In genomic region chr2:131128211-131128610, GRCm38 (mm10) we compare ENCODE assay signal across 8 mouse cellular contexts. TPM values are rescaled to one million over a fixed set of nuclear protein-coding genes. Genes with fewer than 3 reads are reported as not detected.
DNase-seq lines count a peak whose midpoint lies in the region; ATAC-seq and TF ChIP-seq lines count a peak whose summit lies in the region.

No protein-coding gene starts in this region.

- peak overlapping the region; percentile 87; the same call in 1 of the 2 replicates for H3K4me2 ChIP-seq in forebrain, embryonic 11.5 days (ENCODE audit: low read depth, low read length, severe bottlenecking)
- H3K4me2 ChIP-seq in forebrain, embryonic 16.5 days (ENCODE audit: low read length): no peak overlapping the region
- peak overlapping the region; percentile 72; the same call in 1 of the 2 replicates for H3K4me2 ChIP-seq in hindbrain, embryonic 11.5 days (replicated peaks; ENCODE audit: low read depth, low read length)
- H3K4me2 ChIP-seq in lung, embryonic 15.5 days: peak overlapping the region; percentile 75

- H3K27me3 ChIP-seq in forebrain, embryonic 11.5 days (ENCODE audit: control insufficient read depth, insufficient read depth, low read length): no peaks in the 10 kb centered on the region
- H3K27me3 ChIP-seq in forebrain, embryonic 16.5 days (replicated peaks; ENCODE audit: control insufficient read depth, insufficient read depth, low read length): no peaks in the 10 kb centered on the region
- peaks cover 23% of the 10 kb centered on the region for H3K27me3 ChIP-seq in G1E (ENCODE audit: insufficient read depth, low read length)
- H3K27me3 ChIP-seq in hindbrain, embryonic 11.5 days (ENCODE audit: control insufficient read depth, insufficient read depth, low read length): no peaks in the 10 kb centered on the region
- H3K27me3 ChIP-seq in lung, embryonic 15.5 days: no peaks in the 10 kb centered on the region

- no peak for TF ChIP-seq CTCF in G1E (IDR thresholded peaks at IDR 0.05; ENCODE audit: low read depth, low read length)

- H3K4me1 ChIP-seq in forebrain, embryonic 11.5 days (replicated peaks; ENCODE audit: control insufficient read depth, insufficient read depth, low read length): peaks cover 9% of the 10 kb centered on the region; the same call in 1 of the 2 replicates
- H3K4me1 ChIP-seq in forebrain, embryonic 16.5 days (replicated peaks; ENCODE audit: control insufficient read depth, insufficient read depth, low read length): peaks cover 6% of the 10 kb centered on the region
- H3K4me1 ChIP-seq in G1E (ENCODE audit: insufficient read depth, low read depth, low read length): peaks cover 75% of the 10 kb centered on the region
- H3K4me1 ChIP-seq in hindbrain, embryonic 11.5 days (replicated peaks; ENCODE audit: control insufficient read depth, insufficient read depth, low read length): peaks cover 9% of the 10 kb centered on the region; the same call in 1 of the 2 replicates
- peaks cover 27% of the 10 kb centered on the region for H3K4me1 ChIP-seq in lung, embryonic 15.5 days

- no peaks in the 10 kb centered on the region for H3K9me3 ChIP-seq in forebrain, embryonic 11.5 days (ENCODE audit: control insufficient read depth, low read length)
- H3K9me3 ChIP-seq in forebrain, embryonic 16.5 days (ENCODE audit: control insufficient read depth, low read length): no peaks in the 10 kb centered on the region
- H3K9me3 ChIP-seq in G1E (replicated peaks): no peaks in the 10 kb centered on the region
- no peaks in the 10 kb centered on the region for H3K9me3 ChIP-seq in hindbrain, embryonic 11.5 days (ENCODE audit: control insufficient read depth, low read length)
- no peaks in the 10 kb centered on the region for H3K9me3 ChIP-seq in lung, embryonic 15.5 days

- H3K4me3 ChIP-seq in forebrain, embryonic 11.5 days (ENCODE audit: low read depth, low read length): peak overlapping the region; percentile 45; the same call in 1 of the 2 replicates
- H3K4me3 ChIP-seq in forebrain, embryonic 16.5 days (replicated peaks; ENCODE audit: low read length): no peak overlapping the region
- peak overlapping the region; percentile 28; the same call in 1 of the 2 replicates for H3K4me3 ChIP-seq in G1E (ENCODE audit: low read depth, low read length)
- H3K4me3 ChIP-seq in hindbrain, embryonic 11.5 days (ENCODE audit: low read depth, low read length): peak overlapping the region; percentile 38; the same call in 1 of the 2 replicates
- peak overlapping the region; percentile 68 for H3K4me3 ChIP-seq in lung, embryonic 15.5 days

- no peaks in the 10 kb centered on the region for H3K36me3 ChIP-seq in forebrain, embryonic 11.5 days (ENCODE audit: control insufficient read depth, insufficient read depth, low read length)
- no peaks in the 10 kb centered on the region for H3K36me3 ChIP-seq in forebrain, embryonic 16.5 days (ENCODE audit: control insufficient read depth, insufficient read depth)
- no peaks in the 10 kb centered on the region for H3K36me3 ChIP-seq in G1E (replicated peaks)
- H3K36me3 ChIP-seq in hindbrain, embryonic 11.5 days (ENCODE audit: control insufficient read depth, insufficient read depth, low read length): no peaks in the 10 kb centered on the region
- no peaks in the 10 kb centered on the region for H3K36me3 ChIP-seq in lung, embryonic 15.5 days

- no peak overlapping the region for H3K27ac ChIP-seq in forebrain, embryonic 11.5 days (ENCODE audit: low read depth, low read length)
- H3K27ac ChIP-seq in forebrain, embryonic 16.5 days (ENCODE audit: low read length): no peak overlapping the region
- no peak overlapping the region for H3K27ac ChIP-seq in hindbrain, embryonic 11.5 days (ENCODE audit: low read depth, low read length)
- no peak overlapping the region for H3K27ac ChIP-seq in lung, embryonic 15.5 days

- DNase-seq in forebrain, embryonic 11.5 days (ENCODE audit: low spot score): no peak
- no peak for DNase-seq in G1E (ENCODE audit: low spot score)
- no peak for DNase-seq in hindbrain, embryonic 11.5 days (ENCODE audit: low spot score)
- no peak for DNase-seq in right cerebral cortex, postnatal 14 days
- no peak for DNase-seq in right cerebral cortex, postnatal 25 days

- H3K9ac ChIP-seq in forebrain, embryonic 11.5 days (ENCODE audit: low read length): no peak overlapping the region
- no peak overlapping the region for H3K9ac ChIP-seq in forebrain, embryonic 16.5 days (replicated peaks; ENCODE audit: low read depth, low read length)
- no peak overlapping the region for H3K9ac ChIP-seq in hindbrain, embryonic 11.5 days (ENCODE audit: low read depth, low read length)
- H3K9ac ChIP-seq in lung, embryonic 15.5 days: peak overlapping the region; percentile 69; the same call in 1 of the 2 replicates

- ATAC-seq in forebrain, embryonic 11.5 days (replicated peaks; ENCODE audit: low FRiP score): no peak
- no peak for ATAC-seq in forebrain, embryonic 16.5 days
- ATAC-seq in G1E (ENCODE audit: extremely low read depth, insufficient number of reproducible peaks, low FRiP score, poor library complexity, severe bottlenecking): no peak
- ATAC-seq in hindbrain, embryonic 11.5 days (ENCODE audit: low FRiP score): no peak
- ATAC-seq in lung, embryonic 15.5 days (ENCODE audit: borderline replicate concordance, extremely low read depth, low FRiP score, low TSS enrichment): no peak
- no peak for ATAC-seq in frontal cortex, adult (ENCODE audit: low TSS enrichment)

- WGBS in forebrain, embryonic 11.5 days: 87% methylated on average over 5 of the region's 5 CpGs
- 85% methylated on average over 5 of the region's 5 CpGs for WGBS in forebrain, embryonic 16.5 days
- 88% methylated on average over 5 of the region's 5 CpGs for WGBS in hindbrain, embryonic 11.5 days
- 62% methylated on average over 5 of the region's 5 CpGs for WGBS in lung, embryonic 15.5 days

RNA-seq across cellular contexts. Expression of gene Hspa12b, which starts 1.1 kb away (rescaled TPM):
- 4.2 and 5.6 TPM in 2 replicates for polyA plus RNA-seq in forebrain, embryonic 11.5 days (2014; fragmentation: Nextera tagmentation; extraction: Ambion mirVana)
- polyA plus RNA-seq in forebrain, embryonic 16.5 days (2015; fragmentation: Nextera tagmentation; extraction: Ambion mirVana): 4.4 and 4.7 TPM in 2 replicates
- total RNA-seq in G1E (2014; fragmentation: Nextera tagmentation): 0.83 and 0.98 TPM in 2 replicates
- total RNA-seq in G1E (2017): 1.8 and 2.2 TPM in 2 replicates
- polyA plus RNA-seq in G1E (2012): 2.9 TPM in 2 replicates
- polyA plus RNA-seq in hindbrain, embryonic 11.5 days (2014; fragmentation: Nextera tagmentation; extraction: Ambion mirVana): 4.0 and 4.6 TPM in 2 replicates
- polyA plus RNA-seq in lung, embryonic 15.5 days (2015; fragmentation: Nextera tagmentation; extraction: Ambion mirVana): 15.0 and 16.5 TPM in 2 replicates

RNA-seq across cellular contexts. Expression of gene Gm11037, which starts 5.1 kb away (rescaled TPM):
- not detected in 2 replicates for polyA plus RNA-seq in forebrain, embryonic 11.5 days (2014; fragmentation: Nextera tagmentation; extraction: Ambion mirVana)
- polyA plus RNA-seq in forebrain, embryonic 16.5 days (2015; fragmentation: Nextera tagmentation; extraction: Ambion mirVana): not detected in 2 replicates
- total RNA-seq in G1E (2014; fragmentation: Nextera tagmentation) (not detected in 2 replicates), G1E (2017) (not detected in 2 replicates)
- not detected in 2 replicates for polyA plus RNA-seq in G1E (2012)
- not detected in 2 replicates for polyA plus RNA-seq in hindbrain, embryonic 11.5 days (2014; fragmentation: Nextera tagmentation; extraction: Ambion mirVana)
- polyA plus RNA-seq in lung, embryonic 15.5 days (2015; fragmentation: Nextera tagmentation; extraction: Ambion mirVana): not detected in 2 replicates

RNA-seq across cellular contexts. Expression of gene 1700037H04Rik, which starts 31.7 kb away (rescaled TPM):
- polyA plus RNA-seq in forebrain, embryonic 11.5 days (2014; fragmentation: Nextera tagmentation; extraction: Ambion mirVana): 122 and 132 TPM in 2 replicates
- polyA plus RNA-seq in forebrain, embryonic 16.5 days (2015; fragmentation: Nextera tagmentation; extraction: Ambion mirVana): 87.5 and 97.1 TPM in 2 replicates
- total RNA-seq in G1E (2014; fragmentation: Nextera tagmentation): 81.9 and 98.7 TPM in 2 replicates
- total RNA-seq in G1E (2017): 28.1 and 30.2 TPM in 2 replicates
- 155 and 173 TPM in 2 replicates for polyA plus RNA-seq in G1E (2012)
- 122 and 123 TPM in 2 replicates for polyA plus RNA-seq in hindbrain, embryonic 11.5 days (2014; fragmentation: Nextera tagmentation; extraction: Ambion mirVana)
- polyA plus RNA-seq in lung, embryonic 15.5 days (2015; fragmentation: Nextera tagmentation; extraction: Ambion mirVana): 60.4 and 61.5 TPM in 2 replicates

RNA-seq across cellular contexts. Expression of gene Siglec1, which starts 41.6 kb away (rescaled TPM):
- polyA plus RNA-seq in forebrain, embryonic 11.5 days (2014; fragmentation: Nextera tagmentation; extraction: Ambion mirVana): 0.13 and 0.36 TPM in 2 replicates
- polyA plus RNA-seq in forebrain, embryonic 16.5 days (2015; fragmentation: Nextera tagmentation; extraction: Ambion mirVana): 0.12 and 0.13 TPM in 2 replicates
- not detected in 2 replicates for total RNA-seq in G1E (2014; fragmentation: Nextera tagmentation)
- 0.06 and 0.16 TPM in 2 replicates for total RNA-seq in G1E (2017)
- not detected in 2 replicates for polyA plus RNA-seq in G1E (2012)
- 0.10 and 0.15 TPM in 2 replicates for polyA plus RNA-seq in hindbrain, embryonic 11.5 days (2014; fragmentation: Nextera tagmentation; extraction: Ambion mirVana)
- 0.44 and 0.47 TPM in 2 replicates for polyA plus RNA-seq in lung, embryonic 15.5 days (2015; fragmentation: Nextera tagmentation; extraction: Ambion mirVana)

RNA-seq across cellular contexts. Expression of gene Cenpb, which starts 51.7 kb away (rescaled TPM):
- polyA plus RNA-seq in forebrain, embryonic 11.5 days (2014; fragmentation: Nextera tagmentation; extraction: Ambion mirVana): 12.3 and 13.7 TPM in 2 replicates
- 16.0 and 16.9 TPM in 2 replicates for polyA plus RNA-seq in forebrain, embryonic 16.5 days (2015; fragmentation: Nextera tagmentation; extraction: Ambion mirVana)
- total RNA-seq in G1E (2014; fragmentation: Nextera tagmentation) (4.5 and 5.6 TPM in 2 replicates), G1E (2017) (7.4 and 8.6 TPM in 2 replicates)
- 29.5 and 35.4 TPM in 2 replicates for polyA plus RNA-seq in G1E (2012)
- 8.8 and 9.0 TPM in 2 replicates for polyA plus RNA-seq in hindbrain, embryonic 11.5 days (2014; fragmentation: Nextera tagmentation; extraction: Ambion mirVana)
- polyA plus RNA-seq in lung, embryonic 15.5 days (2015; fragmentation: Nextera tagmentation; extraction: Ambion mirVana): 12.6 and 14.1 TPM in 2 replicates
